Mouse (Mus musculus) liver, postnatal 0 days (tissue): Measurements from ENCODE around the gene Smok3c. TPM values are rescaled to one million over a fixed set of nuclear protein-coding genes. Genes with fewer than 3 reads are reported as not detected.
"Not testable (repeated sequence)": the region's sequence is repeated elsewhere in the genome, so short reads cannot be mapped to it uniquely, and the experiment has no call there.

ENCODE experiments used
- ATAC-seq: fragments of 200-750 bp; cut with Nextera tagmentation; 2 replicates; pipeline ENCODE4 v1.8.0; 2017; ENCODE audit warnings: mild to moderate bottlenecking, moderate library complexity
- DNase-seq: peaks from one replicate; pipeline ENCODE4 v3.0.0-alpha.2; 2016
- H3K27ac ChIP-seq: fragments of 300-500 bp; sonication (generic); 2 replicates; pipeline ENCODE4 v1.5.1; 2014; ENCODE audit warnings: antibody characterized with exemption, moderate library complexity, mild to moderate bottlenecking, low read depth
- H3K27me3 ChIP-seq: fragments of 300-500 bp; sonication (generic); 2 replicates; pipeline ENCODE4 v1.6.1; 2014; ENCODE audit warnings: low read length, control low read depth, mixed read lengths; ENCODE audit not compliant: insufficient read depth
- H3K36me3 ChIP-seq: fragments of 300-500 bp; sonication (generic); replicated peaks from 2 replicates; pipeline ENCODE4 v1.6.1; 2014; ENCODE audit warnings: mild to moderate bottlenecking, control low read depth, low read length, moderate library complexity, mixed read lengths; ENCODE audit not compliant: insufficient read depth
- H3K4me1 ChIP-seq: fragments of 300-500 bp; sonication (generic); 2 replicates; pipeline ENCODE4 v1.6.1; 2014; ENCODE audit warnings: antibody characterized with exemption, mild to moderate bottlenecking, control low read depth; ENCODE audit not compliant: insufficient read depth
- H3K4me2 ChIP-seq: fragments of 300-500 bp; sonication (generic); 2 replicates; pipeline ENCODE4 v1.6.1; 2014; ENCODE audit warnings: low read depth, mild to moderate bottlenecking, low read length, moderate library complexity, mixed read lengths
- H3K4me3 ChIP-seq: fragments of 300-500 bp; sonication (generic); 2 replicates; pipeline ENCODE4 v1.5.1; 2014; ENCODE audit warnings: low read depth, low read length
- H3K9ac ChIP-seq: fragments of 300-500 bp; sonication (generic); replicated peaks from 2 replicates; pipeline ENCODE4 v1.6.1; 2014; ENCODE audit warnings: mild to moderate bottlenecking, moderate library complexity
- H3K9me3 ChIP-seq: fragments of 300-500 bp; sonication (generic); 2 replicates; pipeline ENCODE4 v1.6.1; 2016; ENCODE audit warnings: mild to moderate bottlenecking, control low read depth, low read length, mixed read lengths
- CTCF ChIP-seq: sonication (generic); IDR thresholded peaks from 2 replicates; pipeline ENCODE4 v1.5.1; 2016; ENCODE audit warnings: antibody characterized with exemption, low read depth
- EP300 ChIP-seq: IDR thresholded peaks from 2 replicates; pipeline ENCODE4 v1.6.1; 2016; ENCODE audit warnings: antibody characterized with exemption, low read depth, mild to moderate bottlenecking
- WGBS: fragments of 180-500 bp; shearing (Covaris S2); extraction: QIAGEN DNeasy Blood & Tissue Kit; methylation state at CpG from one replicate; pipeline ENCODE4 v1.1.7; 2014; ENCODE audit not compliant: insufficient replicate concordance; 5-methylcytosine and 5-hydroxymethylcytosine counted together
- polyA plus RNA-seq: library from polyadenylated mRNA; unstranded; fragments of >200 nt; fragmentation: Nextera tagmentation; extraction: Ambion mirVana; gene quantifications from 2 replicates; pipeline ENCODE4 v1.2.1, GENCODE M21; 2015

The Smok3c gene
- polyA plus RNA-seq, 1 experiment from 2014 or later, result not detected

GRCm38 (mm10) chr5:138090271-138090670, 37.3 kb downstream of the Smok3c start:
- Histone ChIP-seq H3K4me1 (peaks cover 29% of the 10 kb centered on the region), H3K27me3 (no peaks in the 10 kb centered on the region), H3K36me3 (peaks cover 25% of the 10 kb centered on the region), H3K27ac (peak overlapping the region; percentile 83; the same call in 1 of the 2 replicates), H3K4me3 (no peak overlapping the region), H3K4me2 (peak overlapping the region; percentile 53), H3K9me3 (no peaks in the 10 kb centered on the region), H3K9ac (no peak overlapping the region)
- no peak for DNase-seq
- TF ChIP-seq CTCF (peak; percentile 69), EP300 (no peak)
- no peak for ATAC-seq
- WGBS, result 57% methylated on average over 3 of the region's 3 CpGs

- no peak overlapping the region for H3K4me3 ChIP-seq
- WGBS, result 89% methylated on average over 5 of the region's 5 CpGs
- H3K4me1 ChIP-seq, result peaks cover 29% of the 10 kb centered on the region
- H3K27ac ChIP-seq, result no peak overlapping the region
- no peak overlapping the region for H3K9ac ChIP-seq
- no peak for DNase-seq
- no peaks in the 10 kb centered on the region for H3K9me3 ChIP-seq
- no peak overlapping the region for H3K4me2 ChIP-seq
- ATAC-seq, result no peak
- no peak for TF ChIP-seq CTCF
- no peak for TF ChIP-seq EP300
- no peaks in the 10 kb centered on the region for H3K27me3 ChIP-seq
- H3K36me3 ChIP-seq, result peaks cover 28% of the 10 kb centered on the region
Observed at GRCm38 (mm10) chr5:138090737-138091136, 37.7 kb downstream of the Smok3c start.

GRCm38 (mm10) chr5:138092771-138093170, 39.8 kb downstream of the Smok3c start:
- Histone ChIP-seq H3K36me3 (peaks cover 39% of the 10 kb centered on the region), H3K4me1 (peaks cover 13% of the 10 kb centered on the region), H3K9ac (no peak overlapping the region), H3K4me2 (no peak overlapping the region), H3K27ac (no peak overlapping the region), H3K27me3 (no peaks in the 10 kb centered on the region), H3K9me3 (no peaks in the 10 kb centered on the region), H3K4me3 (no peak overlapping the region)
- DNase-seq (no peak), ATAC-seq (no peak)
- TF ChIP-seq EP300 (no peak), CTCF (no peak)
- WGBS, result 79% methylated on average over 4 of the region's 4 CpGs

- 72% methylated on average over 6 of the region's 6 CpGs for WGBS
Observed at GRCm38 (mm10) chr5:138094474-138094873, 41.5 kb downstream of the Smok3c start.

GRCm38 (mm10) chr5:138104976-138105375, 52.0 kb downstream of the Smok3c start:
- DNase-seq, result no peak

More at GRCm38 (mm10) chr5:138094474-138094873, 41.5 kb downstream of the Smok3c start:
- Histone ChIP-seq H3K27me3 (no peaks in the 10 kb centered on the region), H3K4me2 (no peak overlapping the region), H3K9me3 (no peaks in the 10 kb centered on the region), H3K4me3 (no peak overlapping the region), H3K36me3 (peaks cover 49% of the 10 kb centered on the region), H3K9ac (no peak overlapping the region), H3K4me1 (0 out of 2 replicates have a peak, but pooled peaks cover 2% of the 10 kb centered on the region), H3K27ac (peak overlapping the region; percentile 85)
- peak; percentile 94 for ATAC-seq
- no peak for TF ChIP-seq CTCF
- no peak for TF ChIP-seq EP300
- DNase-seq, result peak; percentile 29

GRCm38 (mm10) chr5:138107130-138107529, 54.1 kb downstream of the Smok3c start:
- H3K4me2 ChIP-seq, result no peak overlapping the region
- H3K9me3 ChIP-seq, result no peaks in the 10 kb centered on the region
- no peak for DNase-seq
- peaks cover 18% of the 10 kb centered on the region for H3K36me3 ChIP-seq
- no peak overlapping the region for H3K4me3 ChIP-seq
- no peak for ATAC-seq
- no peak overlapping the region for H3K9ac ChIP-seq
- no peaks in the 10 kb centered on the region for H3K4me1 ChIP-seq
- H3K27me3 ChIP-seq, result no peaks in the 10 kb centered on the region
- 58% methylated on average over 3 of the region's 3 CpGs for WGBS
- no peak for TF ChIP-seq EP300
- TF ChIP-seq CTCF, result no peak
- no peak overlapping the region for H3K27ac ChIP-seq

More at GRCm38 (mm10) chr5:138104976-138105375, 52.0 kb downstream of the Smok3c start:
- Histone ChIP-seq H3K27ac (no peak overlapping the region), H3K36me3 (peaks cover 39% of the 10 kb centered on the region), H3K4me3 (no peak overlapping the region), H3K4me2 (no peak overlapping the region), H3K9me3 (no peaks in the 10 kb centered on the region), H3K9ac (no peak overlapping the region), H3K4me1 (no peaks in the 10 kb centered on the region), H3K27me3 (no peaks in the 10 kb centered on the region)
- TF ChIP-seq EP300 (no peak), CTCF (no peak)
- no peak for ATAC-seq
- 65% methylated on average over 2 of the region's 2 CpGs for WGBS

GRCm38 (mm10) chr5:138109847-138110396, 56.9 kb downstream of the Smok3c start:
- 65% methylated on average over 4 of the region's 4 CpGs for WGBS
- not testable (repeated sequence) for H3K9ac ChIP-seq

More at GRCm38 (mm10) chr5:138109847-138110396, 56.9 kb downstream of the Smok3c start:
- not testable (repeated sequence) for H3K4me2 ChIP-seq, H3K27me3 ChIP-seq, H3K9me3 ChIP-seq, H3K4me3 ChIP-seq, ATAC-seq, H3K36me3 ChIP-seq, H3K4me1 ChIP-seq, DNase-seq, H3K27ac ChIP-seq

Other genes starting within 250 kb of the Smok3c start
- 8.7 and 12.1 TPM in 2 replicates for gene Pilra, start 216.9 kb upstream of the Smok3c start, polyA plus RNA-seq
- gene Pilrb1, start 195.1 kb upstream of the Smok3c start, polyA plus RNA-seq, result 11.7 and 11.9 TPM in 2 replicates
- 11.6 and 13.2 TPM in 2 replicates for gene Pilrb2, start 181.4 kb upstream of the Smok3c start, polyA plus RNA-seq
- gene Cyp3a13, start 131.6 kb upstream of the Smok3c start, polyA plus RNA-seq, result 81.3 and 89.1 TPM in 2 replicates
- gene Gjc3, start 90.1 kb upstream of the Smok3c start, polyA plus RNA-seq, result 0.22 and 0.26 TPM in 2 replicates
- 745 and 764 TPM in 2 replicates for gene Azgp1, start 71.7 kb upstream of the Smok3c start, polyA plus RNA-seq
- not detected in 2 replicates for gene Smok3a, start 31.9 kb upstream of the Smok3c start, polyA plus RNA-seq
- gene Smok3b, start 31.8 kb upstream of the Smok3c start, polyA plus RNA-seq, result not detected in 2 replicates
- gene Zkscan1, start 31.9 kb downstream of the Smok3c start, polyA plus RNA-seq, result 3.5 and 4.2 TPM in 2 replicates
- 10.3 and 12.3 TPM in 2 replicates for gene Zscan21, start 63.7 kb downstream of the Smok3c start, polyA plus RNA-seq
- gene Zfp113, start 102.5 kb downstream of the Smok3c start, polyA plus RNA-seq, result 3.8 and 6.5 TPM in 2 replicates
- gene Cops6, start 107.9 kb downstream of the Smok3c start, polyA plus RNA-seq, result 197 and 222 TPM in 2 replicates
- 3.0 and 3.8 TPM in 2 replicates for gene Ap4m1, start 118.8 kb downstream of the Smok3c start, polyA plus RNA-seq
- 74.7 and 83.3 TPM in 2 replicates for gene Mcm7, start 119.2 kb downstream of the Smok3c start, polyA plus RNA-seq
- 17.3 and 20.6 TPM in 2 replicates for gene Taf6, start 134.3 kb downstream of the Smok3c start, polyA plus RNA-seq
- gene Cnpy4, start 134.3 kb downstream of the Smok3c start, polyA plus RNA-seq, result 6.7 and 7.5 TPM in 2 replicates
- 2.9 and 3.2 TPM in 2 replicates for gene Mblac1, start 141.1 kb downstream of the Smok3c start, polyA plus RNA-seq
- 0.53 and 0.58 TPM in 2 replicates for gene Nxpe5, start 172.7 kb downstream of the Smok3c start, polyA plus RNA-seq
- gene Lamtor4, start 202.3 kb downstream of the Smok3c start, polyA plus RNA-seq, result 47.5 and 47.8 TPM in 2 replicates
- 2.3 and 2.4 TPM in 2 replicates for gene BC037034, start 210.8 kb downstream of the Smok3c start, polyA plus RNA-seq
- 0.12 TPM in 1 of 2 replicates, not detected in the other for gene Gal3st4, start 219.6 kb downstream of the Smok3c start, polyA plus RNA-seq
- gene Gm43720, start 226.8 kb downstream of the Smok3c start, polyA plus RNA-seq, result not detected in 2 replicates
- 0.21 and 0.44 TPM in 2 replicates for gene Gpc2, start 226.8 kb downstream of the Smok3c start, polyA plus RNA-seq
- 0.41 and 0.44 TPM in 2 replicates for gene Stag3, start 227.0 kb downstream of the Smok3c start, polyA plus RNA-seq